In genomic region chr3:146945887-146946286, GRCm38 (mm10) we compare ENCODE assay signal across 8 mouse cellular contexts.
A peak's percentile ranks its signal among the peaks of the same experiment; 100 is the strongest.
DNase-seq lines count a peak whose midpoint lies in the region; ATAC-seq lines count a peak whose summit lies in the region.

No protein-coding gene starts in this region.

- H3K36me3 ChIP-seq in embryonic facial prominence, embryonic 12.5 days = no peaks in the 10 kb centered on the region
- H3K36me3 ChIP-seq in limb, embryonic 12.5 days = no peaks in the 10 kb centered on the region
- H3K36me3 ChIP-seq in midbrain, embryonic 14.5 days (ENCODE audit: control insufficient read depth, insufficient read depth, low read length) = 0 out of 2 replicates have a peak, but pooled peaks cover 6% of the 10 kb centered on the region

- no peak for ATAC-seq in embryonic facial prominence, embryonic 12.5 days (ENCODE audit: insufficient number of reproducible peaks, insufficient read depth, low FRiP score, low TSS enrichment)
- no peak for ATAC-seq in limb, embryonic 12.5 days (ENCODE audit: insufficient number of reproducible peaks, insufficient read depth, low FRiP score, low TSS enrichment, low read depth)
- ATAC-seq in midbrain, embryonic 14.5 days (ENCODE audit: low FRiP score, low TSS enrichment) = peak; percentile 68; the same call in 1 of the 2 replicates

- H3K9me3 ChIP-seq in embryonic facial prominence, embryonic 12.5 days = no peaks in the 10 kb centered on the region
- H3K9me3 ChIP-seq in limb, embryonic 12.5 days = no peaks in the 10 kb centered on the region
- no peaks in the 10 kb centered on the region for H3K9me3 ChIP-seq in midbrain, embryonic 14.5 days (ENCODE audit: control insufficient read depth, low read length)

- H3K4me3 ChIP-seq in embryonic facial prominence, embryonic 12.5 days = peak overlapping the region; percentile 40
- peak overlapping the region; percentile 39 for H3K4me3 ChIP-seq in limb, embryonic 12.5 days (replicated peaks)
- peak overlapping the region; percentile 35 for H3K4me3 ChIP-seq in midbrain, embryonic 14.5 days (replicated peaks; ENCODE audit: low read depth, low read length)

- WGBS in embryonic facial prominence, embryonic 12.5 days = under 1% methylated on average over 13 of the region's 13 CpGs
- WGBS in limb, embryonic 12.5 days = under 1% methylated on average over 13 of the region's 13 CpGs
- 0% methylated on average over 13 of the region's 13 CpGs for WGBS in midbrain, embryonic 14.5 days

- H3K27ac ChIP-seq in embryonic facial prominence, embryonic 12.5 days = no peak overlapping the region
- H3K27ac ChIP-seq in limb, embryonic 12.5 days = no peak overlapping the region
- H3K27ac ChIP-seq in midbrain, embryonic 14.5 days (replicated peaks; ENCODE audit: low read depth, low read length) = peak overlapping the region; percentile 57

- peak; percentile 83 for DNase-seq in A20 (ENCODE audit: low read depth, low spot score)
- DNase-seq in adrenal gland, postnatal 25 days = peak; percentile 53
- peak; percentile 61 for DNase-seq in heart, adult 8-10 months (ENCODE audit: low spot score)
- DNase-seq in kidney, adult 8-10 months = peak; percentile 24 to 67
- DNase-seq in midbrain, embryonic 14.5 days = peak; percentile 92
- peak; percentile 8 to 28 for DNase-seq in spleen, postnatal 36 days (ENCODE audit: low spot score in 2 of 2)

- H3K27me3 ChIP-seq in embryonic facial prominence, embryonic 12.5 days = no peaks in the 10 kb centered on the region
- 0 out of 2 replicates have a peak, but pooled peaks cover 4% of the 10 kb centered on the region for H3K27me3 ChIP-seq in limb, embryonic 12.5 days
- H3K27me3 ChIP-seq in midbrain, embryonic 14.5 days (ENCODE audit: control insufficient read depth, insufficient read depth, low read length) = no peaks in the 10 kb centered on the region

- peak overlapping the region; percentile 47 for H3K4me2 ChIP-seq in embryonic facial prominence, embryonic 12.5 days (replicated peaks)
- peak overlapping the region; percentile 60 for H3K4me2 ChIP-seq in limb, embryonic 12.5 days
- H3K4me2 ChIP-seq in midbrain, embryonic 14.5 days (ENCODE audit: low read length) = peak overlapping the region; percentile 57

- H3K9ac ChIP-seq in embryonic facial prominence, embryonic 12.5 days = no peak overlapping the region
- H3K9ac ChIP-seq in limb, embryonic 12.5 days (replicated peaks) = 0 out of 2 replicates have a peak overlapping the region, but pooled peaks have one; percentile 44
- H3K9ac ChIP-seq in midbrain, embryonic 14.5 days (replicated peaks; ENCODE audit: low read length) = peak overlapping the region; percentile 45; the same call in 1 of the 2 replicates

- no peaks in the 10 kb centered on the region for H3K4me1 ChIP-seq in embryonic facial prominence, embryonic 12.5 days
- no peaks in the 10 kb centered on the region for H3K4me1 ChIP-seq in limb, embryonic 12.5 days (replicated peaks)
- H3K4me1 ChIP-seq in midbrain, embryonic 14.5 days (ENCODE audit: control insufficient read depth, insufficient read depth, low read length) = no peaks in the 10 kb centered on the region

Comparison
In these comparisons a context has a peak if more than half of its experiments do, and no peak if none do; other contexts are left out.
1. DNase-seq: peak in every context shown above with its lines; median percentile 92 in midbrain, embryonic 14.5 days; 83 in A20; 61 in heart, adult 8-10 months; 53 in adrenal gland, postnatal 25 days; 46 in kidney, adult 8-10 months; 18 in spleen, postnatal 36 days.